Mouse (Mus musculus) embryonic facial prominence, embryonic 15.5 days (tissue): Measurements from ENCODE around the gene Smco4. TPM values are rescaled to one million over a fixed set of nuclear protein-coding genes. Genes with fewer than 3 reads are reported as not detected.
"Not testable (repeated sequence)": the region's sequence is repeated elsewhere in the genome, so short reads cannot be mapped to it uniquely, and the experiment has no call there.

Source experiments
- ATAC-seq: fragments of 200-750 bp; cut with Nextera tagmentation; 2 replicates; pipeline ENCODE4 v1.8.0; 2017; ENCODE audit warnings: low read depth, moderate TSS enrichment; ENCODE audit not compliant: insufficient number of reproducible peaks, low FRiP score, low TSS enrichment
- H3K27ac ChIP-seq: fragments of 300-500 bp; sonication (generic); replicated peaks from 2 replicates; pipeline ENCODE4 v1.5.1; 2015; ENCODE audit warnings: mild to moderate bottlenecking, inconsistent platforms
- H3K27me3 ChIP-seq: fragments of 300-500 bp; sonication (generic); 2 replicates; pipeline ENCODE4 v1.6.1; 2015; ENCODE audit warnings: inconsistent platforms
- H3K36me3 ChIP-seq: fragments of 300-500 bp; sonication (generic); 2 replicates; pipeline ENCODE4 v1.6.1; 2015; ENCODE audit warnings: mild to moderate bottlenecking, inconsistent platforms
- H3K4me1 ChIP-seq: fragments of 300-500 bp; sonication (generic); 2 replicates; pipeline ENCODE4 v1.6.1; 2015; ENCODE audit warnings: inconsistent platforms
- H3K4me2 ChIP-seq: fragments of 300-500 bp; sonication (generic); replicated peaks from 2 replicates; pipeline ENCODE4 v1.6.1; 2015; ENCODE audit warnings: mild to moderate bottlenecking, inconsistent platforms
- H3K4me3 ChIP-seq: fragments of 300-500 bp; sonication (generic); replicated peaks from 2 replicates; pipeline ENCODE4 v1.5.1; 2015; ENCODE audit warnings: mild to moderate bottlenecking, inconsistent platforms
- H3K9ac ChIP-seq: fragments of 300-500 bp; sonication (generic); 2 replicates; pipeline ENCODE4 v1.6.1; 2015; ENCODE audit warnings: inconsistent platforms
- H3K9me3 ChIP-seq: fragments of 300-500 bp; sonication (generic); replicated peaks from 2 replicates; pipeline ENCODE4 v1.6.1; 2016; ENCODE audit warnings: inconsistent platforms
- WGBS: fragments of 180-500 bp; shearing (Covaris S2); methylation state at CpG from one replicate; pipeline ENCODE4 v1.1.7; 2015; 5-methylcytosine and 5-hydroxymethylcytosine counted together
- polyA plus RNA-seq: library from polyadenylated mRNA; unstranded; fragments of >200 nt; fragmentation: Nextera tagmentation; extraction: Ambion mirVana; gene quantifications from 2 replicates; pipeline ENCODE4 v1.2.1, GENCODE M21; 2015

The Smco4 gene
- polyA plus RNA-seq, 1 experiment from 2014 or later, result 3.2 TPM

DNA sequence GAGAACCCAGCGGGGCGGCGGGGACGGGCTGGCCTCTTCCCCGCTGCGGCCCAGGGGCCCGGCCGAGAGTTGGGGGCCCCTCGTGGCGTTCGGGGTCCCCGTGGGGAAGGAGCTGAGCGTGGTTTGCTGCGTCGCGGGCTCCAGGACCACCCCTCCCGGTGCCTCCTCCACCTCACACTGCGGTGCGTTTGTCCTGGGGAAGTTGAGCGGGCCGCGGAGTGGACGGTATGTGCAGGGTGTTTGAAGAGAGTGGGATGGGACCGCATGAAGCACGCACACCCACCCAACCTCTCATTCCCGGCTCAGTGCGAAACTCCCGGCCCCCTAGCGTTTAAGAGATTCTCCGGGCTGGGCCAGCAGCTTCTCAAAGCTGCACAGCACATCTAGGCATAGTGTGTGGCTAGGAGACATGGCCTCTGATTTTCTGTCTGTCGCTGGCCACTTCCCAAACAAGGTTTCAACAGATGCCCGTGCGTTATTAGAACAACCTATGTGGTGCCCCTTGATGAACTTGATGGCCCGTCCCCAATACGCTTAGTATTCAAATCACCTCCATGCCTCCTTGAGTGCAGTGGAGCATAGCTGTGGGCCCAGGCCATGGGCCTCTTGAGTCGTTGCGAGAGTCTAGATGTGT, 810 bp downstream of the Smco4 start:
- Histone ChIP-seq H3K4me3 (peak overlapping the region; percentile 77), H3K27ac (peak overlapping the region; percentile 71), H3K9ac (peak overlapping the region; percentile 68), H3K9me3 (no peaks in the 10 kb centered on the region), H3K27me3 (no peaks in the 10 kb centered on the region), H3K4me2 (peak overlapping the region; percentile 87), H3K4me1 (peaks cover 28% of the 10 kb centered on the region), H3K36me3 (no peaks in the 10 kb centered on the region)
- WGBS, result 4% methylated on average over 36 of the region's 37 CpGs
- peak; percentile 79 for ATAC-seq

DNA sequence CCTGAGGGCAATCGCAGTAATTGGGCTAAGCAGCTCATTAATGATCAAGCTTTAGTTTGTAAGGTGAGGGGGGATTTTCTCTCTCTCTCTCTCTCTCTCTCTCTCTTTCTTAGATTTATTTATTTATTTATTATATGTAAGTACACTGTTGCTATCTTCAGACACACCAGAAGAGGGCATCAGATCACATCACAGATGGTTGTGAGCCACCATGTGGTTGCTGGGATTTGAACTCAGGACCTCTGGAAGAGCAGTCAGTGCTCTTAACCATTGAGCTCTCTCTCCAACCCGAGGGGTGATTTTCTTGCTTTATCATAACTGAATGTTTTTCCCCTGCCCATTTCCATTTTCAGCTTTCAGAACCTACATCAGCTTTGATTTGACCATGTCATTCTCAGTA, 2.0 kb downstream of the Smco4 start:
- ATAC-seq, H3K4me2 ChIP-seq, H3K27me3 ChIP-seq, H3K36me3 ChIP-seq, H3K9me3 ChIP-seq, H3K27ac ChIP-seq, H3K4me3 ChIP-seq, H3K9ac ChIP-seq: not testable (repeated sequence)
- peaks cover 31% of the 10 kb centered on the region for H3K4me1 ChIP-seq
- 88% methylated on average over 2 of the region's 2 CpGs for WGBS

DNA sequence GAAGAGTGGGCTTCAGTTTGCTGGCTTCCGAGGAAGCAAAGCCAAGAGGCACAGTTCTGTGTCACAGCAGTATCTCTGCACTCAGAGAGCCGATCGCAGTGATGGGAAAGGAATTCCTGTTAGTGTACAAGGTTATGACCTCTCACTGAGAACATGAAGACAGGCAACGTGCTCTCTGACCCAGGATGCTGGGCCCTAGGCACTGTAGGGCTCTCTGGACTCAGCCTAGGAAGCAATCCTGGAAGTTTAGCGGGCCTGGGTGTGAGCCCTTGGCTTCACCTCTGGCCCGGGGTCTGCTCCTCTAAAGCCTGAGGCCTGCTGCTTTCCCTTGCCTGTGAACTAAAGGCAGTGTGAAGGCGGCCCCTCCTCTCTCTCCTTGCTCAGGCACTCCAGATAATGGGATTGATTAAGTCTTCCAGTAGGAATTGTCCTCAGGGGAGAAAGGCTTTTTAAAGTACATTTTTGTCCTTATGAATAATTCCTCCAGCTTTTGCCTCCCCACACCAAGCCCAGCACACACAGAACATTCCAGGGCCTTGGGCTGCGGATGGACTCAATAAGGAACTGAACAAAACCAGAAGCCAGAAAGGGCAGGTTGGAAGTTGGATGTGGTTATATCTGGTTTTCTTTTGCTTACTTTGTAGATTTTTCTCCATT, 2.8 kb downstream of the Smco4 start:
- 27% methylated on average over 8 of the region's 8 CpGs for WGBS
- H3K4me2 ChIP-seq, result no peak overlapping the region

DNA sequence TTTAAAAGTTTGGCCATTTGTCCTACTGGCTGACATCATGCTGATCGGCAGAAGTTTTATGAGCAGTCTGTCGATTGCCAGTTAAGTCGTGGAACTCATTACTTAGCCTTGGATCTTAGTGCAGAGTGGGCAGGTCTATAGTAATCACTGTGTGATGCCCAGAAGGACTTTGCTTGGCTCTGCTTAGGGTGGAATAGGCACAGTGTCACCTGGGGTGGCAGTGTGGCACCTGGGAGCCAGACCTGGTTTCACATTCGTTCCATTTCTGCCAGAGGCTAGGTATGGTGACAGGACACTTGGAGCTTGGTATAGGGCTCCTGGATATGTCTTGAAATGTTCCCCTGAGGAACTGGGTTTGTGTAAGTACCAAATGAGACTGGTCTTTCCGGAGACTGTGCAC, 6.8 kb downstream of the Smco4 start:
- no peak overlapping the region for H3K4me3 ChIP-seq
- no peak overlapping the region for H3K4me2 ChIP-seq
- 86% methylated on average over 5 of the region's 5 CpGs for WGBS
- no peaks in the 10 kb centered on the region for H3K9me3 ChIP-seq
- no peak for ATAC-seq
- H3K27ac ChIP-seq, result no peak overlapping the region
- no peaks in the 10 kb centered on the region for H3K27me3 ChIP-seq
- H3K4me1 ChIP-seq, result peaks cover 23% of the 10 kb centered on the region
- no peaks in the 10 kb centered on the region for H3K36me3 ChIP-seq
- no peak overlapping the region for H3K9ac ChIP-seq

More for the DNA sequence above, 2.8 kb downstream of the Smco4 start:
- Histone ChIP-seq H3K4me3 (no peak overlapping the region), H3K27me3 (no peaks in the 10 kb centered on the region), H3K9me3 (no peaks in the 10 kb centered on the region), H3K4me1 (peaks cover 31% of the 10 kb centered on the region), H3K27ac (no peak overlapping the region; the same call in 1 of the 2 replicates), H3K36me3 (no peaks in the 10 kb centered on the region), H3K9ac (no peak overlapping the region)
- ATAC-seq, result no peak

DNA sequence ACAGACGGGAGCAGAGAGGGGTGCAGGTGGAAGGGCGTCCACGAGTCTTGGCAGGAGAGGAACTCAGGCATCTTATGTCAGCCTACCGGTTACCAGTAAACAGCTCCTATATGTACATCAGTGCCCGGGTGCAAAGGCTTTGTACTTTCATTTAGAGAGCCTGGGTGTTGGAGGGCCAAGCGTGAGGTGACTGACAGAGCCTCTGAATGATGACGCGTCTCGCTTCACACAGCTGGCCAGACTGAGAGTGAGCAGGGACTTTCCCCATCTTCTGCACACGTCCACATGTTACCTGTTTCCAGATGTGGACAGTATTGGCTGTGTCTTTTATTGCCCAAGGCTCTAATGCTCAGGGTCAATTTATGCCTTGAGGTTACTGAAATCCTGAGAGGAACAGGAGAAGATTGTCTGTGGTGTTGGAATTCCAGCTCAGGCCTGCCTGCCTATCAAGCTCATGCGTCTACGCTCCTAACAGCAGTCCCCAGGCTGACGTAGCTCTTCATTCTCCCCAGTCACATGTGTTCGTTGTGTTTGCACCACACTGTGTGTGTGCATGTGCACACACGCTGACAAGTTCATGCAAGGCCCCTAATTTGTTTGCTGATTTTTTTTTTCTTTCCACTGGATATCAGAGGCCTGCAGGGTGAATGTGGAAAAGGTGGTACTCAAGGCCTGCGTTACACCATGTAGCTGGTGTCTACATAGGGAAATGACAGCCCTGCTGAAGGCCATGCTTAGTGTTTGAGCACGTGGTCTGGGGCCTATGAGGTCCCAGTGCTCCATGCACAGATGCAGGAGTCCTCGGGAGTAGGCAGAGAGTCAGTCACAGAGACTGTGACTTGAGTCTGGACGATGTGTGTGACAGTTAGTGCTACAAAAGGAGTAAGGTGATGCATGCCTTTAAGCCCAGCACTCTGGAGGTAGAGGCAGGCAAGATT, 8.4 kb downstream of the Smco4 start:
- 62% methylated on average over 19 of the region's 19 CpGs for WGBS
- no peak overlapping the region for H3K27ac ChIP-seq
- no peak overlapping the region for H3K4me2 ChIP-seq
- no peak overlapping the region for H3K4me3 ChIP-seq
- H3K27me3 ChIP-seq, result no peaks in the 10 kb centered on the region
- no peaks in the 10 kb centered on the region for H3K9me3 ChIP-seq
- H3K9ac ChIP-seq, result no peak overlapping the region
- no peaks in the 10 kb centered on the region for H3K36me3 ChIP-seq
- H3K4me1 ChIP-seq, result peaks cover 12% of the 10 kb centered on the region
- no peak for ATAC-seq

DNA sequence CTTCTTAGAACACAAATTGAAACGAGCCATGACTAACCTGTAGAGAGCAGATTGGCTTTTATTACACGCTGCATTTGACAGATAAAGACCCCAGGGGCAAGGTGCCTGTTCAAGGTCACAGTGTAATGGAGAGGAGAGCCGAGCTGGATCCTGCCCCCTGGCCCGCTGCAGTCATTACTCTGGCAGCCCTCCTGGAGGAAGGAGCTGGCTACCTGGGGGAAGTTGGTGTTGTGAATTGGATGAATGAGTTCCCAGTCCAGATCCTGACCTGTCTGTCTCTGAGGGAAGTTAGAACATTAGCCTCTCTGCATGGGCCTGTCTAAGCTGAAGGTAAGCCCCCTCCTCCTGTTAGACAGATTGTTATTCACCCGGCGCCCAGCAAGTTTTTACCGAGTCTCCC, 9.2 kb downstream of the Smco4 start:
- 42% methylated on average over 7 of the region's 7 CpGs for WGBS
- H3K9ac ChIP-seq, result no peak overlapping the region

DNA sequence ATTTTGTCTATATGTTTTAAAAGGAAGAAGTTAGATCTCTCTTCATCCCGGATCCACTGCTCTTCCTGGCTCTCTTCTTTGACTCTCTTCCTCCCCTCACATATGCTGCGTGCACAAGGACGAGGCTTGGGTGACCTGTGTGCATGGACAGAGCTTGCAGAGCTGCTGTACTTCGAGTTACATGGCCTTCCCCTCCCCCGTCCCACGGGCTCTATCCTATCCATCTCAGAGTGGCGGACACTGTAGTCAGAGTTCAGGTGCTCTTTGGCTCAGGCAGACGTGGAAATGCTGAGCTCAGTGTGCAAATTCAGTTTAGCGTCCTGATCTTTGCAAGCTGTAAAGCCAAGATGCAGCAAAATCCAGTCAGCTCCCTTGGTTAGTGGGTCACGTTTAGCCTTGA, 10.1 kb downstream of the Smco4 start:
- 64% methylated on average over 10 of the region's 10 CpGs for WGBS
- Histone ChIP-seq H3K9me3 (no peaks in the 10 kb centered on the region), H3K4me1 (peaks cover 23% of the 10 kb centered on the region), H3K36me3 (no peaks in the 10 kb centered on the region), H3K27me3 (no peaks in the 10 kb centered on the region), H3K27ac (no peak overlapping the region), H3K4me2 (no peak overlapping the region), H3K9ac (no peak overlapping the region), H3K4me3 (no peak overlapping the region)
- ATAC-seq, result no peak

More for the DNA sequence above, 9.2 kb downstream of the Smco4 start:
- Histone ChIP-seq H3K36me3 (no peaks in the 10 kb centered on the region), H3K9me3 (no peaks in the 10 kb centered on the region), H3K4me2 (no peak overlapping the region), H3K27ac (no peak overlapping the region), H3K4me3 (no peak overlapping the region), H3K4me1 (peaks cover 17% of the 10 kb centered on the region), H3K27me3 (no peaks in the 10 kb centered on the region)
- no peak for ATAC-seq

DNA sequence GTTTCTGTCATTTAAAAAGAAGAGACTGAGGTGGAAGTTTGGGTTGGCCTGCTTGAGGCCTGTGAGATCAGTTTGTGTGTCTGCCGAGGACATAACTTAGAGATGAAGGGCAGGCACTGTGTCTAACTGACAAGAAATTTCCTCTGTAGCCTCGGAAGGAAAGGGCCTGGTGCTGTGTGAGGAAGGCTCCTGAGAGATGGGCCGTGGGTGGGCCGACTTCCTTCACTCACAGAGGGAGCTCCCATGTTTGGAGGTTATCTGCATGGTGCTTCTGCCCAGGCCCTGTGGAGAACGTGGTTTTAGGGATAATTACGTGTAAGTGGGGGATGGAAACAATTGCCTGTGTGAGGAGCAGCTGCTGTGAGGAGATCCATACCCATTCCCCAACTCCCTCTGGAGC, 10.6 kb downstream of the Smco4 start:
- Histone ChIP-seq H3K4me1 (peaks cover 25% of the 10 kb centered on the region), H3K27ac (no peak overlapping the region), H3K9ac (no peak overlapping the region), H3K9me3 (no peaks in the 10 kb centered on the region), H3K4me2 (no peak overlapping the region), H3K4me3 (no peak overlapping the region), H3K27me3 (no peaks in the 10 kb centered on the region), H3K36me3 (no peaks in the 10 kb centered on the region)
- 50% methylated on average over 6 of the region's 6 CpGs for WGBS
- ATAC-seq, result no peak

DNA sequence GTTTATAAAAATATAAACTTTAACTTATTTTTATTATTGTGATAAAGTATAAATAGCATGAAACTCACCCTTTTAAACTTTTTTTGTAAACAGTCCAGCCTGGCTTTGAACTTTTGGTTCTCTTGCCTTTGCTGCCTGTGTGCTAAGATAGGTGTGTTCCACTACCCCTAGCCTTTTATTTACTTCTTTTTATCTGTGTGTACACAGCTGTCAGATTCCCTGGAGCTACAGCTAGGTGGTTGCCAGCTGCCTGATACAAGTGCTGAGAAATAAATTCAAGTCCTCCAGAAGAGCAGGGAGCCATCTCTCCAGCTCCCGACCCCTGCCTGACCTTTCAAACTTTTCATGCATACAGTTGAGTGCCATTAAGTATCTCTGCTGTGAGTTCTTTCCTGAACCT, 12.1 kb downstream of the Smco4 start:
- Histone ChIP-seq H3K27ac (no peak overlapping the region), H3K36me3 (no peaks in the 10 kb centered on the region), H3K27me3 (no peaks in the 10 kb centered on the region), H3K4me1 (peaks cover 22% of the 10 kb centered on the region), H3K9me3 (no peaks in the 10 kb centered on the region), H3K4me3 (no peak overlapping the region), H3K9ac (no peak overlapping the region), H3K4me2 (no peak overlapping the region)
- no peak for ATAC-seq
- 54% methylated on average over 1 of the region's 1 CpGs for WGBS

DNA sequence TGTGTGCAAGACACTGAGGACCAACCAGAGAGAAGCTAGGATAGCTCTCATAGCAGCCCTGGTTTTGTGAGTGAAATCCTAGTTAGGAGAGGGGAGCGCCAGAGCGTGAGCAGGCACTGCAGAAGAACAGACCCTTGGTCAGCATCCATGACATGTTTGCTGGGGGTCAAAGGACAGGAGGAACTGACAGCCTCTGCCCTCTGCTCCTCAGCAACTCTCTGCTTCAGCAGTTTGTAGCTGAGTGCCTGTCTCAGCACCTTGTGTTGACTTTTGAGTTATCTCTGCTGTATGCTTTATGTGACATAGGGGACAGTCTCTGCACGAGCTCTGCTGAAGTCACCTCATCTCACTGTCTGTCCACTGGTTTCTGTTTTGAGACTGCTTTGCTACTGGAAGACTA, 13.6 kb downstream of the Smco4 start:
- H3K27ac ChIP-seq, result no peak overlapping the region
- no peaks in the 10 kb centered on the region for H3K27me3 ChIP-seq
- H3K36me3 ChIP-seq, result no peaks in the 10 kb centered on the region
- H3K4me2 ChIP-seq, result no peak overlapping the region
- no peak overlapping the region for H3K9ac ChIP-seq
- H3K4me1 ChIP-seq, result peaks cover 30% of the 10 kb centered on the region
- WGBS, result 81% methylated on average over 3 of the region's 3 CpGs
- ATAC-seq, result no peak
- H3K9me3 ChIP-seq, result no peaks in the 10 kb centered on the region
- no peak overlapping the region for H3K4me3 ChIP-seq

DNA sequence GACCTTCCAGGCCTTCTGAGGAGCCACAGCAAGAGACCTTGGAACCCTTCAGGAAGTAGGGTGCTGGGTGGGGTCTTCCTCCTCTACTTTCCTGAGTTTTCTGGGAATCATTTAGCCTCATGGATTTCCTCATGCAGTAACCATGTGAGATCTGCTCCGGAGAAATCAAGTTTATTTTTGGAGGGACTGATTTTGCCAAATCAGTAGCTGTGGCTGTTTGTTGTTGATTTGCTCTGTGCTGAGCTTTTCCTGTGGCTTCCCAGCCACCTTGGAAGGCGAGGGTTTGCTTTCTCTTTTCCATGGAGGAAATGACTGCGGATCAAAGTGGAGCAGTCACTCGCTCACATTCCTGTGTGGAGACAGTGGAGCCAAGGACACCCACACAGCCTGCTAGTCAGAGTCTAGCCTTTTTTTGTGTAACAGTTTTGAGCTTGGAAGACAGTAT, 14.2 kb downstream of the Smco4 start:
- ATAC-seq, result no peak
- Histone ChIP-seq H3K27me3 (no peaks in the 10 kb centered on the region), H3K4me1 (peaks cover 32% of the 10 kb centered on the region), H3K9me3 (no peaks in the 10 kb centered on the region), H3K4me3 (no peak overlapping the region), H3K4me2 (no peak overlapping the region), H3K36me3 (no peaks in the 10 kb centered on the region), H3K27ac (no peak overlapping the region), H3K9ac (no peak overlapping the region)
- 39% methylated on average over 4 of the region's 4 CpGs for WGBS
